ENCODE assay signal across 25 mouse cellular contexts in the genomic region with DNA sequence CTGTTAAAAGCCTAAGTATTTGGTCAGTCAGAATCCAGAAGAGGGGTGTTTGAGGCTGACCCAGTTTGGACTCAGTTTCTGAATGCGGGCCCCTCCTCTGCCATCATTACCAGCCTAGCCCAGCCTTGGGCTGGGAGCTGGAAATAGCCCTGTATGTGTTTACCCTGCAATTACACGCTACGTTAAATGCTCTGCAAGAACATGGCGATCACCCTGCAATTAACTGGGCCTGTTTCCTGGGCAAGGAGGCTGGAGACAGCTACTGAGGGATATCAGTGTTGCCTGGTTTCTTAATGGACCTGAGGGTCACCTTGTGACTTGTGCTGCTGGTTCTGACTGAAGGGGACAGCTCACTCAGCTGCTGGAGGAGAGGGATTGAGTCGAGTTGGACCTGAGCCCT. TPM values are rescaled to one million over a fixed set of nuclear protein-coding genes. Genes with fewer than 3 reads are reported as not detected.
DNase-seq lines count a peak whose midpoint lies in the region; ATAC-seq and TF ChIP-seq lines count a peak whose summit lies in the region.
"Had no signal": no experiment of that assay in that cellular context is flagged by ENCODE, and none has a peak within 500 bp of the region (broad histone marks: within the 10 kb centered on the region; RNA-seq: fewer than 3 reads in every experiment).

No protein-coding gene starts in this region.

- no peak overlapping the region for H3K4me3 ChIP-seq in forebrain, embryonic 14.5 days (ENCODE audit: low read depth, low read length)
- H3K4me3 ChIP-seq in forebrain, embryonic 13.5 days: no peak overlapping the region
- no peak overlapping the region for H3K4me3 ChIP-seq in olfactory bulb, adult 2 months (ENCODE audit: insufficient read depth, low read depth, low read length)
- H3K4me3 ChIP-seq: embryonic facial prominence, embryonic 12.5 days; embryonic facial prominence, embryonic 15.5 days; erythroblast, embryonic 14.5 days; forebrain, embryonic 10.5 days; forebrain, embryonic 12.5 days had no signal

- no peak overlapping the region for H3K9ac ChIP-seq in forebrain, embryonic 14.5 days (ENCODE audit: low read length)
- no peak overlapping the region for H3K9ac ChIP-seq in forebrain, embryonic 13.5 days
- H3K9ac ChIP-seq: embryonic facial prominence, embryonic 12.5 days; embryonic facial prominence, embryonic 15.5 days; forebrain, embryonic 12.5 days had no signal

- ATAC-seq in forebrain, embryonic 14.5 days: no peak
- no peak for ATAC-seq in forebrain, embryonic 13.5 days
- ATAC-seq: activated CD4-positive, CD25-positive, alpha-beta regulatory T cell, adult 4 months; CD4-positive, CD25-positive, alpha-beta regulatory T cell, adult 4 months; Patski had no signal

- 50% methylated on average over 5 of the region's 5 CpGs for WGBS in forebrain, embryonic 14.5 days
- WGBS in forebrain, embryonic 13.5 days: 51% methylated on average over 5 of the region's 5 CpGs
- 32% methylated on average over 5 of the region's 5 CpGs for WGBS in olfactory bulb, adult 2 months

- no peaks in the 10 kb centered on the region for H3K27me3 ChIP-seq in forebrain, embryonic 14.5 days (replicated peaks; ENCODE audit: control insufficient read depth, insufficient read depth, low read length)
- H3K27me3 ChIP-seq in forebrain, embryonic 13.5 days: no peaks in the 10 kb centered on the region
- H3K27me3 ChIP-seq: embryonic facial prominence, embryonic 12.5 days; embryonic facial prominence, embryonic 15.5 days; forebrain, embryonic 12.5 days had no signal

- H3K4me1 ChIP-seq in forebrain, embryonic 14.5 days (ENCODE audit: control insufficient read depth, insufficient read depth, low read length): no peaks in the 10 kb centered on the region
- H3K4me1 ChIP-seq in forebrain, embryonic 13.5 days: no peaks in the 10 kb centered on the region
- peaks cover 10% of the 10 kb centered on the region for H3K4me1 ChIP-seq in olfactory bulb, adult 2 months (ENCODE audit: control insufficient read depth, insufficient read depth, low read length)
- H3K4me1 ChIP-seq: embryonic facial prominence, embryonic 12.5 days; embryonic facial prominence, embryonic 15.5 days; forebrain, embryonic 10.5 days; forebrain, embryonic 12.5 days had no signal

- H3K9me3 ChIP-seq in forebrain, embryonic 14.5 days (replicated peaks; ENCODE audit: control insufficient read depth, low read length): no peaks in the 10 kb centered on the region
- no peaks in the 10 kb centered on the region for H3K9me3 ChIP-seq in forebrain, embryonic 13.5 days (replicated peaks)
- H3K9me3 ChIP-seq: embryonic facial prominence, embryonic 12.5 days; embryonic facial prominence, embryonic 15.5 days; forebrain, embryonic 10.5 days; forebrain, embryonic 12.5 days had no signal

- H3K4me2 ChIP-seq in forebrain, embryonic 14.5 days (ENCODE audit: low read length): no peak overlapping the region
- no peak overlapping the region for H3K4me2 ChIP-seq in forebrain, embryonic 13.5 days
- H3K4me2 ChIP-seq: embryonic facial prominence, embryonic 12.5 days; embryonic facial prominence, embryonic 15.5 days; forebrain, embryonic 12.5 days had no signal

- TF ChIP-seq POLR2A in olfactory bulb, adult 2 months (IDR thresholded peaks at IDR 0.05; ENCODE audit: insufficient read depth, low read depth, low read length): no peak

- H3K27ac ChIP-seq in forebrain, embryonic 14.5 days (ENCODE audit: low read depth, low read length): no peak overlapping the region
- no peak overlapping the region for H3K27ac ChIP-seq in forebrain, embryonic 13.5 days
- H3K27ac ChIP-seq in olfactory bulb, adult 2 months (ENCODE audit: insufficient read depth, low read depth, low read length): 0 out of 2 replicates have a peak overlapping the region, but pooled peaks have one; percentile 1
- H3K27ac ChIP-seq: embryonic facial prominence, embryonic 12.5 days; embryonic facial prominence, embryonic 15.5 days; forebrain, embryonic 10.5 days; forebrain, embryonic 12.5 days had no signal

- peak; percentile 19 for DNase-seq in embryo, embryonic 10 days (ENCODE audit: low spot score)
- no peak for DNase-seq in embryo, embryonic 11 days
- DNase-seq in forebrain, embryonic 14.5 days (ENCODE audit: low spot score): peak; percentile 28
- DNase-seq in brain, adult 2 months (ENCODE audit: low read depth, low spot score): peak; percentile 58
- no peak for DNase-seq in cerebellum, postnatal 25 days
- DNase-seq: adrenal gland, adult 8-10 months; adrenal gland, postnatal 14 days; adrenal gland, postnatal 36 days; B cell, adult 2 months; cerebellum, adult 11-12 months; cerebellum, adult 2 months; cerebellum, adult 9-10 months; cerebellum, postnatal 10 days; cerebellum, postnatal 36 days had no signal

- TF ChIP-seq CTCF in olfactory bulb, adult 2 months (IDR thresholded peaks at IDR 0.05; ENCODE audit: insufficient read depth, low read depth, low read length): no peak

- H3K36me3 ChIP-seq in forebrain, embryonic 14.5 days (ENCODE audit: control insufficient read depth, insufficient read depth, low read length): no peaks in the 10 kb centered on the region
- no peaks in the 10 kb centered on the region for H3K36me3 ChIP-seq in forebrain, embryonic 13.5 days (ENCODE audit: poor library complexity, severe bottlenecking)
- H3K36me3 ChIP-seq: embryonic facial prominence, embryonic 12.5 days; embryonic facial prominence, embryonic 15.5 days; forebrain, embryonic 10.5 days; forebrain, embryonic 12.5 days; G1E had no signal

RNA-seq across cellular contexts. Expression of a gene that starts 43.9 kb away (rescaled TPM):
- 0.08 and 0.17 TPM in 2 replicates for polyA plus RNA-seq in forebrain, embryonic 14.5 days (2014; fragmentation: Nextera tagmentation; extraction: Ambion mirVana)
- 0.25 and 0.37 TPM in 2 replicates for polyA plus RNA-seq in forebrain, embryonic 13.5 days (2015; fragmentation: Nextera tagmentation; extraction: Ambion mirVana)
- not detected in 2 replicates for polyA plus RNA-seq in olfactory bulb, adult 2 months (2012; ENCODE audit: insufficient read depth, insufficient read length, low replicate concordance, missing spikeins)
- polyA plus RNA-seq: CD4-positive, CD25-positive, alpha-beta regulatory T cell, adult 4 months; cerebellum, adult 2 months; erythroblast, embryonic 14.5 days; forebrain, embryonic 10.5 days; G1E had no signal

Comparison
In these comparisons a context has a peak if more than half of its experiments do, and no peak if none do; other contexts are left out.
1. DNase-seq: peak in embryo, embryonic 10 days (single experiment), forebrain, embryonic 14.5 days (single experiment) and brain, adult 2 months (single experiment); none in embryo, embryonic 11 days (single experiment) and cerebellum, postnatal 25 days (0 of 2).